Mouse (Mus musculus) CH12F3 (cell line): ENCODE data around the gene Vmn1r103.
"Not testable (repeated sequence)": the region's sequence is repeated elsewhere in the genome, so short reads cannot be mapped to it uniquely, and the experiment has no call there.

Experiments
- in situ Hi-C: fragments of 300-500 bp; cut with MboI; formaldehyde crosslinking; loops from 2 replicates; pipeline ENCODE4 v1.14.3; 2020; ENCODE audit warnings: low sequenced_read_pairs

Gene Vmn1r103

GRCm38 (mm10) chr7:20510434-20510833 is at the start of gene Vmn1r103:
Vmn1r103 (minus strand) TSS chr7:20510534.
- in situ Hi-C loops: not testable (repeated sequence)

GRCm38 (mm10) chr7:20545657-20546056 is 35.3 kb upstream of the Vmn1r103 start, which contains the start of gene Gm5726:
Gm5726 (minus strand) TSS chr7:20545757.
- in situ Hi-C loops: not testable (repeated sequence)

- in situ Hi-C loops: not testable (repeated sequence)
Measured at GRCm38 (mm10) chr7:20533537-20533936, 23.2 kb upstream of the Vmn1r103 start, which contains the start of gene Vmn1r104. Vmn1r104 (plus strand) TSS chr7:20533837.

GRCm38 (mm10) chr7:20474825-20475224 is 35.5 kb downstream of the Vmn1r103 start, which contains the start of gene Gm10670:
Gm10670 (minus strand) TSS chr7:20474925.
- in situ Hi-C loops: not testable (repeated sequence)
